Mouse (Mus musculus) bone marrow macrophage, adult 2 months (primary cell): ENCODE measurements around the gene Traf7.

Source experiments
- CTCF ChIP-seq: IDR thresholded peaks from 2 replicates; pipeline ENCODE4 v1.5.1; 2012; ENCODE audit warnings: low read depth, mild to moderate bottlenecking, low read length, moderate library complexity
- POLR2A ChIP-seq: IDR thresholded peaks from 2 replicates; pipeline ENCODE4 v1.6.1; 2012; ENCODE audit warnings: mild to moderate bottlenecking, low read depth, low read length, borderline replicate concordance

GRCm38 (mm10) chr17:24564422-24564821, 36.7 kb upstream of the Traf7 start:
- TF ChIP-seq CTCF (no peak), POLR2A (no peak)
